Mouse (Mus musculus) myocyte (in vitro differentiated cells): ENCODE data around the gene Csmd2. TPM values are rescaled to one million over a fixed set of nuclear protein-coding genes. Genes with fewer than 3 reads are reported as not detected.

Experiments used
- H3K27me3 ChIP-seq: one replicate; pipeline ENCODE4 v1.6.1; 2011; ENCODE audit not compliant: control insufficient read depth, insufficient read depth, insufficient read length
- H3K36me3 ChIP-seq: one replicate; pipeline ENCODE4 v1.6.1; 2011; ENCODE audit not compliant: control insufficient read depth, insufficient read depth
- H3K4me2 ChIP-seq: one replicate; pipeline ENCODE4 v1.6.1; 2011; ENCODE audit warnings: low read depth, control low read depth
- H3K4me3 ChIP-seq: one replicate; pipeline ENCODE4 v1.5.1; 2011; ENCODE audit warnings: mild to moderate bottlenecking, control low read depth, moderate library complexity
- H3K79me2 ChIP-seq: one replicate; pipeline ENCODE4 v1.6.1; 2011; ENCODE audit not compliant: control insufficient read depth, insufficient read depth
- H3ac ChIP-seq: one replicate; pipeline ENCODE4 v1.6.1; 2011; ENCODE audit not compliant: control insufficient read depth, insufficient read length
- CEBPB ChIP-seq: IDR thresholded peaks from 2 replicates; pipeline ENCODE4 v1.6.1; 2011; ENCODE audit warnings: mild to moderate bottlenecking, moderate library complexity; ENCODE audit not compliant: poor library complexity, insufficient read depth, severe bottlenecking
- E2F4 ChIP-seq: IDR thresholded peaks from one replicate; pipeline ENCODE4 v1.6.1; 2011; ENCODE audit warnings: mild to moderate bottlenecking, control low read depth, moderate library complexity; ENCODE audit not compliant: insufficient read depth
- MAX ChIP-seq: IDR thresholded peaks from one replicate; pipeline ENCODE4 v1.6.1; 2011; ENCODE audit warnings: low read depth, mild to moderate bottlenecking, control low read depth
- MYOD1 ChIP-seq, 3 experiments: IDR thresholded peaks; one replicate each; pipeline ENCODE4 v1.6.1; 2011; ENCODE audit warnings: control low read depth in 2 of 3, low read depth in 2 of 3, mild to moderate bottlenecking in 2 of 3, moderate library complexity in 1 of 3; ENCODE audit not compliant: insufficient read length in 2 of 3, control insufficient read depth in 1 of 3
- MYOG ChIP-seq, 3 experiments: IDR thresholded peaks; one replicate each; pipeline ENCODE4 v1.6.1; 2011; ENCODE audit warnings: control low read depth in 2 of 3, low read depth in 2 of 3, mild to moderate bottlenecking in 2 of 3; ENCODE audit not compliant: insufficient read length in 2 of 3, control insufficient read depth in 1 of 3, insufficient read depth in 1 of 3
- POLR2A ChIP-seq: IDR thresholded peaks from one replicate; pipeline ENCODE4 v1.6.1; 2011; ENCODE audit warnings: low read depth, mild to moderate bottlenecking, control low read depth, moderate library complexity; ENCODE audit not compliant: insufficient read length
- POLR2AphosphoS2 ChIP-seq: IDR thresholded peaks from one replicate; pipeline ENCODE4 v1.6.1; 2011; ENCODE audit warnings: low read depth, control low read depth; ENCODE audit not compliant: insufficient read length
- REST ChIP-seq: IDR thresholded peaks from one replicate; pipeline ENCODE4 v1.6.1; 2011; ENCODE audit warnings: mild to moderate bottlenecking, control low read depth, moderate library complexity; ENCODE audit not compliant: insufficient read depth, insufficient read length
- SRF ChIP-seq: IDR thresholded peaks from one replicate; pipeline ENCODE4 v1.6.1; 2011; ENCODE audit warnings: low read depth; ENCODE audit not compliant: control insufficient read depth, insufficient read length
- TCF12 ChIP-seq: IDR thresholded peaks from one replicate; pipeline ENCODE4 v1.6.1; 2011; ENCODE audit warnings: mild to moderate bottlenecking, control low read depth; ENCODE audit not compliant: poor library complexity, insufficient read depth, severe bottlenecking
- TCF3 ChIP-seq: IDR thresholded peaks from one replicate; pipeline ENCODE4 v1.6.1; 2011; ENCODE audit warnings: low read depth, control low read depth; ENCODE audit not compliant: insufficient read length
- USF1 ChIP-seq: IDR thresholded peaks from one replicate; pipeline ENCODE4 v1.6.1; 2011; ENCODE audit warnings: low read depth, mild to moderate bottlenecking, control low read depth, moderate library complexity
- polyA plus RNA-seq: library from polyadenylated mRNA; unstranded; fragments of >200 nt; fragmentation: generic; extraction: Trizol; gene quantifications from one replicate; pipeline ENCODE4 v1.2.1, GENCODE M21; 2012; ENCODE audit warnings: missing spikeins

Csmd2 gene
- polyA plus RNA-seq, 1 experiment, result not detected

DNA sequence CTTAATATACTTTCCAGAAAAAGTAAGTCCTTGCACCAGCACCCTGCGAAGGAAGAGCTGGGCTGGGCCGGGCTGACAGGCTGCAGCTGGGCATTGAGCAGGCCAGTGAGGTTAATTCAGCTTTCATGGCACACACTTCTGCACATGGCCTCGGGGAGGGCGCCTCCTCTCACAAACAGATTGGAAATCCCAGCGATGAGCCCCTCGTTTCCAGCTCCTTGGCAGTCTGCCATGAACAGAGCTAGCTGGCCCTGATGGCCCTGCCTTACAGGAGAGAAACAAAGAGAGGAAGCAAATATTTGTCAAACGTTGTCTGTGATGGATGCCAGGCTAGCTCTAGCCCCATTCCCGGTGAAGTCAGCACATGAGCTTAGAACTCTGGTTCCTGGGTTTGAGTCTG, 463.3 kb downstream of the Csmd2 start:
- Histone ChIP-seq H3K4me3 (no peak overlapping the region), H3K36me3 (no peaks in the 10 kb centered on the region), H3K4me2 (no peak overlapping the region), H3K27me3 (peaks cover 3% of the 10 kb centered on the region), H3ac (no peak overlapping the region), H3K79me2 (no peaks in the 10 kb centered on the region)
- TF ChIP-seq MYOD1 (IDR thresholded peaks at IDR 0.05; ENCODE audit: control insufficient read depth in 1 of 3, insufficient read length in 2 of 3, low read depth in 2 of 3), result no peak
- no peak for TF ChIP-seq POLR2AphosphoS2
- no peak for TF ChIP-seq TCF3
- no peak for TF ChIP-seq POLR2A
- no peak for TF ChIP-seq SRF
- TF ChIP-seq TCF12, result no peak
- no peak for TF ChIP-seq E2F4
- no peak for TF ChIP-seq USF1
- TF ChIP-seq CEBPB, result no peak
- no peak for TF ChIP-seq REST
- TF ChIP-seq MAX, result no peak
- no peak for TF ChIP-seq MYOG (IDR thresholded peaks at IDR 0.05; ENCODE audit: control insufficient read depth in 1 of 3, insufficient read depth in 1 of 3, insufficient read length in 2 of 3, low read depth in 2 of 3)

DNA sequence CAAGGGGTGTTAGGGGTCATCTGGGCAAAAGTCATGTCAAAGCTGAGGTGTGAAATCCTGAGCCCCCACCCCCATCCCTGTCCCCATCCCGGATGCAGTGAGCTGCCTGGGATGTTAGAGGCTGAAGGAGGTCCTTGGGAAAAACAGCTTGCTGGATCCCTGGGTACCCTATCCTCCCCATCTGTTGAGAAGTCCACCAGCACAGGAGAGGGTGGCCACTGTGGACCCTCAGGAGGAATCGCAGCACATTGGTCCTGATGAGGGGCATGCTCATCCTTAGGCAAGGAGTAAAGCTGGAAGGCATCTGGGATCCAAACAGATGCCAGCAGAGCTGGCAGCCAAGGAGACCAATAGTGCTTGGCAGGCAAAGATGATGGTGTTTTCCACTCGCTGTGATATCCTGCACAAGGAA, 463.7 kb downstream of the Csmd2 start:
- TF ChIP-seq E2F4 (no peak), POLR2AphosphoS2 (no peak), REST (no peak), CEBPB (no peak), MYOG (IDR thresholded peaks at IDR 0.05; ENCODE audit: control insufficient read depth in 1 of 3, insufficient read depth in 1 of 3, insufficient read length in 2 of 3, low read depth in 2 of 3) (no peak), MAX (no peak), TCF12 (no peak), POLR2A (no peak), MYOD1 (IDR thresholded peaks at IDR 0.05; ENCODE audit: control insufficient read depth in 1 of 3, insufficient read length in 2 of 3, low read depth in 2 of 3) (no peak), USF1 (no peak), TCF3 (no peak), SRF (no peak)
- Histone ChIP-seq H3K79me2 (no peaks in the 10 kb centered on the region), H3ac (no peak overlapping the region), H3K27me3 (peaks cover 3% of the 10 kb centered on the region), H3K4me2 (no peak overlapping the region), H3K36me3 (no peaks in the 10 kb centered on the region), H3K4me3 (no peak overlapping the region)

DNA sequence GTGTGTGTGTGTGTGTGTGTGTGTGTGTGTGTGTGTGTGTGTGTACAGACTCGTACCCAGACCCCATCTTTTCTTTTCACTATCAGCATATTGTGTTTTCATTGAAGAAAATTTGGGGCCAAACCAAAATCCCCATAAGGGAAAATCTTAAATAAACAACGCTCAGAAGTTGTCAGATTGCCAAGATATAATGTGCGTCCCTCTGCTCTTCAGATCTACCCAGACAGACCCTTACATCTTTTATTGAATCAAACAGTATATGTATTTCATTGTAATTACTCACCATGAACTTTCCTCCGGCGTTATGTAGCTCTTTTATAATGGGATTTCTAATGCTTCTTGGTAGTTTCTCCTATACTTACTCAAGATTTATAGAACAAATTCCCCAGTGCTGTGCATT, 479.1 kb downstream of the Csmd2 start:
- no peak overlapping the region for H3K4me2 ChIP-seq
- no peak overlapping the region for H3K4me3 ChIP-seq
- TF ChIP-seq POLR2A (no peak), POLR2AphosphoS2 (no peak), E2F4 (no peak), TCF3 (no peak), REST (no peak), TCF12 (no peak), USF1 (no peak), MAX (no peak), CEBPB (no peak), MYOG (IDR thresholded peaks at IDR 0.05; ENCODE audit: control insufficient read depth in 1 of 3, insufficient read depth in 1 of 3, insufficient read length in 2 of 3, low read depth in 2 of 3) (no peak), SRF (no peak), MYOD1 (IDR thresholded peaks at IDR 0.05; ENCODE audit: control insufficient read depth in 1 of 3, insufficient read length in 2 of 3, low read depth in 2 of 3) (no peak)
- H3K27me3 ChIP-seq, result no peaks in the 10 kb centered on the region
- no peak overlapping the region for H3ac ChIP-seq
- H3K79me2 ChIP-seq, result no peaks in the 10 kb centered on the region
- H3K36me3 ChIP-seq, result no peaks in the 10 kb centered on the region

DNA sequence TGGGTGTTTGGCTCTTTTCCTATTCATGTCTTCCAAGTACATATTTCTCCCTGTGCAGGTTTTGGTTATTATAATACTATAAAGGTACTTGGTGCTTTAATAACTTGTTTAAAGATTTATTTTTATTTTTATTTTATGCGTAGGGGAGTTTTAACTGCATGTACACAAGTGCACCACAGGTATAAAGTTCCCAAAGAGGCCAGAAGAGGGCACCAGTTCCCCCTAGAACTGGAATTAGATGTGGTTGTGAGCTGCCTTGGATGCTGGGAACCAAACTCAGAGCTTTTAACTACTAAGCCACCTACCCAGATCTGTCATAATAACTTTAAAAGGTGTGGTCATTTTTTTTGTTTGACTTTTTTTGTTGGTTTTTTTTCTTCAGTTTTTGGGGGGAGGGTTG, 480.4 kb downstream of the Csmd2 start:
- TF ChIP-seq USF1 (no peak), CEBPB (no peak), SRF (no peak), REST (no peak), TCF12 (no peak), E2F4 (no peak), POLR2A (no peak), MYOD1 (IDR thresholded peaks at IDR 0.05; ENCODE audit: control insufficient read depth in 1 of 3, insufficient read length in 2 of 3, low read depth in 2 of 3) (no peak), MAX (no peak), TCF3 (no peak), POLR2AphosphoS2 (no peak), MYOG (IDR thresholded peaks at IDR 0.05; ENCODE audit: control insufficient read depth in 1 of 3, insufficient read depth in 1 of 3, insufficient read length in 2 of 3, low read depth in 2 of 3) (no peak)
- H3K4me3 ChIP-seq, result no peak overlapping the region
- no peak overlapping the region for H3K4me2 ChIP-seq
- H3K79me2 ChIP-seq, result no peaks in the 10 kb centered on the region
- no peaks in the 10 kb centered on the region for H3K36me3 ChIP-seq
- H3ac ChIP-seq, result no peak overlapping the region
- no peaks in the 10 kb centered on the region for H3K27me3 ChIP-seq

DNA sequence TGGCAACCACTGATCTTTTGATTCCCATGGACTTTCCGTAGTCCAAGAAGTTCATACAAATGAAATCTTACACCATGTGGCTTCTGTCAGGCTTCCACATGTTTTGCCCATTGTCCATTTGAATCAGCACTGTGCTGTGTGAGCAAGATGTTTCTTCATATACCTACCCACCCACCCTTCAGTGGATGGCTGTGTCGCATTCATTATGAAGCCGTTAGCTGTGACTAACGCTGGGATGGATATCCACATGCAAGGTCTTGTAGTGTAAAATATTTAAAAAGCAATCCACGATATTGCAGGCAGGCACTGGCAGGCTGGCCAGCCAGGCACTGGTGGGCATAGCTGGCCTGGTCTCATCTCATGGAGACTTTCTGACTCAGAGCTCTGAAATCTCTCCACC, 488.6 kb downstream of the Csmd2 start:
- TF ChIP-seq POLR2A (no peak), USF1 (no peak), TCF3 (no peak), POLR2AphosphoS2 (no peak), MYOG (IDR thresholded peaks at IDR 0.05; ENCODE audit: control insufficient read depth in 1 of 3, insufficient read depth in 1 of 3, insufficient read length in 2 of 3, low read depth in 2 of 3) (no peak), SRF (no peak), E2F4 (no peak), CEBPB (no peak), TCF12 (no peak), MYOD1 (IDR thresholded peaks at IDR 0.05; ENCODE audit: control insufficient read depth in 1 of 3, insufficient read length in 2 of 3, low read depth in 2 of 3) (no peak), MAX (no peak), REST (no peak)
- H3K79me2 ChIP-seq, result no peaks in the 10 kb centered on the region
- H3K27me3 ChIP-seq, result no peaks in the 10 kb centered on the region
- no peak overlapping the region for H3ac ChIP-seq
- H3K36me3 ChIP-seq, result no peaks in the 10 kb centered on the region
- no peak overlapping the region for H3K4me2 ChIP-seq
- no peak overlapping the region for H3K4me3 ChIP-seq
